Mouse (Mus musculus): ENCODE data around the gene Lamb3. TPM values are rescaled to one million over a fixed set of nuclear protein-coding genes. Genes with fewer than 3 reads are reported as not detected.
A peak's percentile ranks its signal among the peaks of the same experiment; 100 is the strongest.

Lamb3 gene
- polyA plus RNA-seq, 1 experiment from 2014 or later, result 9.6 TPM

- Histone ChIP-seq H3K27ac (ENCODE audit: low read length) (peak overlapping the region; percentile 78), H3K36me3 (ENCODE audit: control insufficient read depth, insufficient read depth) (no peaks in the 10 kb centered on the region), H3K27me3 (ENCODE audit: control insufficient read depth, insufficient read depth, low read length) (no peaks in the 10 kb centered on the region), H3K4me1 (ENCODE audit: control insufficient read depth, insufficient read depth, low read length) (peaks cover 14% of the 10 kb centered on the region), H3K4me2 (ENCODE audit: low read depth, low read length) (no peak overlapping the region), H3K4me3 (ENCODE audit: low read length) (no peak overlapping the region), H3K9me3 (replicated peaks; ENCODE audit: control insufficient read depth, low read length) (no peaks in the 10 kb centered on the region), H3K9ac (ENCODE audit: low read length) (no peak overlapping the region)
- WGBS, result 50% methylated on average over 7 of the region's 7 CpGs
- ATAC-seq (replicated peaks; ENCODE audit: extremely low read depth, insufficient read depth, low FRiP score), result peak; percentile 30
Measured at GRCm38 (mm10) chr1:193261897-193262548, 54.5 kb downstream of the Lamb3 start.

DNA sequence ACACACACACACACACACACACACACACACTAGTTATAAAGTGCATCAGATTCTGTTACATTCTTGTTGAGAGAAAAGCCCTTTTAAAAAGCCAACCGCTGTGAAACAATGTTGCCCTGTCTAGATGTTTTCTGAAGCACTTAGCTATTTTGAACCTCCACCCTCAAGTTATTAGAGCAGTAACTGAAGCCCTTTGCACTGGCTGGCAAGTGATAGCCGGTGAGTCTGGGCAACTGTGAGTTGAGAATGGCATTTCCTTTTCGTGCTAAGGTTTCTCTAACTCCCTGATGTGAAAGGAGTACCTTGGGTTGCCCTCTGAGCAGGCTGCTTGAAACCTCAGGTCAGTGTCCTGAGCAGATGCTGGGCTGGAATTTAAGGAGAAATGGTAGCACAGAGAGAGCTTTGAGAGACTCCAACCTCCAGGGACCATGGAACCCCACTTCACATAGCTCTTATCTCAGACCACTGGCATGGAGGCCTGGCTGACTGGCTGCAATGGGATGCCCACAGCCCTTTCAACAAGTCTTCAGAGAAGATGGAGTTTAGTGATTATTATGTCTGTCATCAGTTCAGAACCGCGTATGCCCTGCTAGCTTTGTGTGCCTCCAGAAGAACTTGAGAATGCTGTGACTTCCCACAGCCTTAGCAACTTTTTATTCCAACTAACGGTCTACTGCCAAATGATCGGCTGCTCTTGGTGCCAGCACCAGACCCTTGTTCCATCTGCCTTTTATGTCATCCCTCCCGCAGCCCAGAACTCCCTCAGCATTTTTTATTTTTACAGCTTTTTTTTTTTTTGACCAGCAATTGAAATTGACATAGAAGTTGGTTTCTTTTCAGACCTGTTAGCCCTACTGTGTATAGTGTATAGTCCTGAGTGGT is 55.8 kb downstream of the Lamb3 start:
- Histone ChIP-seq H3K27me3 (ENCODE audit: control insufficient read depth, insufficient read depth, low read length) (no peaks in the 10 kb centered on the region), H3K27ac (ENCODE audit: low read length) (0 out of 2 replicates have a peak overlapping the region, but pooled peaks have one; percentile 28), H3K36me3 (ENCODE audit: control insufficient read depth, insufficient read depth) (no peaks in the 10 kb centered on the region), H3K9ac (ENCODE audit: low read length) (no peak overlapping the region), H3K4me1 (ENCODE audit: control insufficient read depth, insufficient read depth, low read length) (peaks cover 14% of the 10 kb centered on the region), H3K4me3 (ENCODE audit: low read length) (no peak overlapping the region), H3K4me2 (ENCODE audit: low read depth, low read length) (no peak overlapping the region), H3K9me3 (replicated peaks; ENCODE audit: control insufficient read depth, low read length) (no peaks in the 10 kb centered on the region)
- ATAC-seq (replicated peaks; ENCODE audit: extremely low read depth, insufficient read depth, low FRiP score), result no peak
- WGBS, result 59% methylated on average over 8 of the region's 8 CpGs

- H3K4me2 ChIP-seq (ENCODE audit: low read depth, low read length), result no peak within 1 kb of the TSS; the same call in 1 of the 2 replicates
- WGBS, result 57% methylated on average over 5 of the region's 5 CpGs
Measured at GRCm38 (mm10) chr1:193263955-193264598, 56.6 kb downstream of the Lamb3 start, which contains the start of gene Hsd11b1. TSS of gene Hsd11b1 (minus strand) at chr1:193264075.

GRCm38 (mm10) chr1:193265734-193266133 is 58.2 kb downstream of the Lamb3 start:
- ATAC-seq (replicated peaks; ENCODE audit: extremely low read depth, insufficient read depth, low FRiP score), result no peak
- peaks cover 14% of the 10 kb centered on the region for H3K4me1 ChIP-seq (ENCODE audit: control insufficient read depth, insufficient read depth, low read length)
- H3K9ac ChIP-seq (ENCODE audit: low read length), result no peak overlapping the region
- H3K27ac ChIP-seq (ENCODE audit: low read length), result no peak overlapping the region
- no peaks in the 10 kb centered on the region for H3K9me3 ChIP-seq (replicated peaks; ENCODE audit: control insufficient read depth, low read length)
- H3K27me3 ChIP-seq (ENCODE audit: control insufficient read depth, insufficient read depth, low read length), result no peaks in the 10 kb centered on the region
- H3K4me2 ChIP-seq (ENCODE audit: low read depth, low read length), result no peak overlapping the region
- H3K4me3 ChIP-seq (ENCODE audit: low read length), result no peak overlapping the region
- H3K36me3 ChIP-seq (ENCODE audit: control insufficient read depth, insufficient read depth), result no peaks in the 10 kb centered on the region

More at GRCm38 (mm10) chr1:193263955-193264598, 56.6 kb downstream of the Lamb3 start, which contains the start of gene Hsd11b1:
- Histone ChIP-seq H3K9ac (ENCODE audit: low read length) (no peak within 1 kb of the TSS), H3K27ac (ENCODE audit: low read length) (peak within 1 kb of the TSS; percentile 58; the same call in 1 of the 2 replicates), H3K9me3 (replicated peaks; ENCODE audit: control insufficient read depth, low read length) (no peaks in the 10 kb centered on the region), H3K4me1 (ENCODE audit: control insufficient read depth, insufficient read depth, low read length) (peaks cover 14% of the 10 kb centered on the region), H3K36me3 (ENCODE audit: control insufficient read depth, insufficient read depth) (no peaks in the 10 kb centered on the region), H3K27me3 (ENCODE audit: control insufficient read depth, insufficient read depth, low read length) (no peaks in the 10 kb centered on the region), H3K4me3 (ENCODE audit: low read length) (no peak within 1 kb of the TSS)
- peak; percentile 39 for ATAC-seq (replicated peaks; ENCODE audit: extremely low read depth, insufficient read depth, low FRiP score)

- no peaks in the 10 kb centered on the region for H3K27me3 ChIP-seq (ENCODE audit: control insufficient read depth, insufficient read depth, low read length)
- H3K9me3 ChIP-seq (replicated peaks; ENCODE audit: control insufficient read depth, low read length), result no peaks in the 10 kb centered on the region
- H3K27ac ChIP-seq (ENCODE audit: low read length), result peak overlapping the region; percentile 97
- H3K4me1 ChIP-seq (ENCODE audit: control insufficient read depth, insufficient read depth, low read length), result peaks cover 12% of the 10 kb centered on the region
- ATAC-seq (replicated peaks; ENCODE audit: extremely low read depth, insufficient read depth, low FRiP score), result no peak
- 29% methylated on average over 6 of the region's 6 CpGs for WGBS
- H3K36me3 ChIP-seq (ENCODE audit: control insufficient read depth, insufficient read depth), result no peaks in the 10 kb centered on the region
- H3K4me2 ChIP-seq (ENCODE audit: low read depth, low read length), result peak overlapping the region; percentile 79
- H3K4me3 ChIP-seq (ENCODE audit: low read length), result peak overlapping the region; percentile 53
- peak overlapping the region; percentile 85 for H3K9ac ChIP-seq (ENCODE audit: low read length)
Measured at GRCm38 (mm10) chr1:193270965-193271763, 63.7 kb downstream of the Lamb3 start.

DNA sequence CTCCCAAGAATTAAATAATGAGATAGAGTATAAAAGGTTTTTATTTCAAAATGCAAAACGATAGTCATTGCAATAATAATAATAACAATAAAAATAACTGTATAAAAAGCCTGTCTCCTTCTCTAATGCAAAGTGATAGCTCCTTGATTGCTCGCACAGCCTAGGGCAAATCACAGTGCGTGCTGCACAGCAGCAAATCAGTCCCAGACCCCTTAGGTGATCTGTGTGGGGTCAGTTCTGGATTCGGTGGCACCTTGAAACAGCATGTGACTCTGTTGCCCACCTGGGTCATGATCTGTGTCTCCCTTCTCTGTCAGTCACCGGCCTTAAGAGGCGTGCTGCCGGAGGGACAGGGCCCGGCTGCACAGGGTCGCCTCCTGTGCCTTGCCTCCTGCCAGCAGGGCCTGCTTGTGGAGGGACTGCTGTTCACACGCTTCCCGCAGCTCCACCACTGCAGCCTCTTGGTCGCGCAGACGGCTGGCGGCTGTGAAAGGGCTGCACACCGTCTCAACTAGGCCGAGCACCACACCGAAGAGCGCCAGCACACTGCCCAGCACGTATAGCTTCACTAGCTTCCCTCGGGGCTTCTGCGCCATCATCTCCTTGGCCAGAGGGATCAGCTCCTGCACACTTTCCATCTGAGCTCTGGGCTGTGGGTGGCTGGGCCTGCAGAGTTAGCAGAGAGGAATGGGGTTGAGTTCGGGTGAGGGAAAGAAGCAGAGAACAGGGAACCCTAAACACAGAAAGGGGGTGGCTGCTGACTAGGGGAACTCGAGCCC is 64.8 kb downstream of the Lamb3 start:
- 12% methylated on average over 24 of the region's 24 CpGs for WGBS
- Histone ChIP-seq H3K4me3 (ENCODE audit: low read length) (peak overlapping the region; percentile 53), H3K27me3 (ENCODE audit: control insufficient read depth, insufficient read depth, low read length) (no peaks in the 10 kb centered on the region), H3K27ac (ENCODE audit: low read length) (peak overlapping the region; percentile 97), H3K9ac (ENCODE audit: low read length) (peak overlapping the region; percentile 85), H3K4me1 (ENCODE audit: control insufficient read depth, insufficient read depth, low read length) (peaks cover 12% of the 10 kb centered on the region), H3K36me3 (ENCODE audit: control insufficient read depth, insufficient read depth) (no peaks in the 10 kb centered on the region), H3K4me2 (ENCODE audit: low read depth, low read length) (peak overlapping the region; percentile 79), H3K9me3 (replicated peaks; ENCODE audit: control insufficient read depth, low read length) (no peaks in the 10 kb centered on the region)
- ATAC-seq (replicated peaks; ENCODE audit: extremely low read depth, insufficient read depth, low FRiP score), result peak; percentile 43

DNA sequence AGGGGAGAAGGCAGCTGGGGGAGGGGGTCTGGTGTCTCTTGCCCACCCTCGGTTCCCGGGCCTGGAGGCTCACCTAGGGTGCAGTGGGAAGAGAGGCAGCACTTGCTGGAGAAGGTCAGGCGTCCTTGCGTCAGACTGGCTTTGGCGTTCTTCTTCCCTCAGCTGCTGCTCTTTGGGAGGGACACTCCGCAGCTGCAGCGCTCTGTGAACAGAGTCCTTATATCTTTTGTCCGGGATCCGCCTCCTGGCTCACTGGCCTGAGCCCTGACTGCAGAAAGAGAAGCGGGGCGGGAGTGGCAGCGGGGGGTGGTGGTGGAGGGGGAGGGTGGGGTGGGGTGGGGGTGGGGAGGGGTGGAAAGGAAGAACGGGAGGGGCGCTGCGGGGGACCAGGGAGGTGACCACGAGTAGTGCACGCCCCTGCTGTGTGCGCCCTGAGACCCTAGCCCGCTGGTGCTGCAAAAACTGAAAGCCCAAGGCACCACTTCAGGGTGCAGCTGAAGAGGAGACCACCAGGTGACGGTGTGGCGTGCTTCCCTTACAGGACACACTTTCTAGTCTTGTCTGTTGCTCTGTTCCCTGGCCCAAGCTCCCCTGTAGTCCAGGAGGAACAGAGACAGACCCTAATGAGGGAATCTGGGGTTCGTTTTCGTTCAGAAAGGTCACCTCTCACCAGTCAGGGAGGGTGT is 65.6 kb downstream of the Lamb3 start, which contains the start of gene G0s2:
TSS of gene G0s2 (minus strand) at position 302 of the 686 bp plus-strand sequence.
- Histone ChIP-seq H3K4me3 (ENCODE audit: low read length) (peak within 1 kb of the TSS; percentile 53), H3K4me2 (ENCODE audit: low read depth, low read length) (peak within 1 kb of the TSS; percentile 79), H3K27ac (ENCODE audit: low read length) (peak within 1 kb of the TSS; percentile 97), H3K4me1 (ENCODE audit: control insufficient read depth, insufficient read depth, low read length) (peaks cover 12% of the 10 kb centered on the region), H3K9ac (ENCODE audit: low read length) (peak within 1 kb of the TSS; percentile 85), H3K27me3 (ENCODE audit: control insufficient read depth, insufficient read depth, low read length) (no peaks in the 10 kb centered on the region), H3K36me3 (ENCODE audit: control insufficient read depth, insufficient read depth) (no peaks in the 10 kb centered on the region), H3K9me3 (replicated peaks; ENCODE audit: control insufficient read depth, low read length) (no peaks in the 10 kb centered on the region)
- peak; percentile 92 for ATAC-seq (replicated peaks; ENCODE audit: extremely low read depth, insufficient read depth, low FRiP score)
- WGBS, result under 1% methylated on average over 19 of the region's 23 CpGs
